Mouse (Mus musculus) intestine, postnatal 0 days (tissue): Measurements from ENCODE around the gene Adgrf1. TPM values are rescaled to one million over a fixed set of nuclear protein-coding genes. Genes with fewer than 3 reads are reported as not detected.
"Not testable (repeated sequence)": the region's sequence is repeated elsewhere in the genome, so short reads cannot be mapped to it uniquely, and the experiment has no call there.

ENCODE experiments used
- ATAC-seq: fragments of 200-750 bp; cut with Nextera tagmentation; 2 replicates; pipeline ENCODE4 v1.8.0; 2017; ENCODE audit warnings: mild to moderate bottlenecking, moderate TSS enrichment, moderate library complexity
- H3K27ac ChIP-seq: fragments of 300-500 bp; sonication (generic); 2 replicates; pipeline ENCODE4 v1.5.1; 2014; ENCODE audit warnings: mild to moderate bottlenecking, low read depth, low read length, moderate library complexity
- H3K27me3 ChIP-seq: fragments of 300-500 bp; sonication (generic); replicated peaks from 2 replicates; pipeline ENCODE4 v1.6.1; 2014; ENCODE audit warnings: low read length, mixed read lengths; ENCODE audit not compliant: control insufficient read depth, insufficient read depth
- H3K36me3 ChIP-seq: fragments of 300-500 bp; sonication (generic); 2 replicates; pipeline ENCODE4 v1.6.1; 2014; ENCODE audit warnings: mild to moderate bottlenecking, moderate library complexity; ENCODE audit not compliant: control insufficient read depth, insufficient read depth
- H3K4me1 ChIP-seq: fragments of 300-500 bp; sonication (generic); replicated peaks from 2 replicates; pipeline ENCODE4 v1.6.1; 2014; ENCODE audit warnings: antibody characterized with exemption, low read length, mixed read lengths; ENCODE audit not compliant: control insufficient read depth, insufficient read depth
- H3K4me2 ChIP-seq: fragments of 300-500 bp; sonication (generic); replicated peaks from 2 replicates; pipeline ENCODE4 v1.6.1; 2014; ENCODE audit warnings: low read depth, mild to moderate bottlenecking, moderate library complexity
- H3K4me3 ChIP-seq: fragments of 300-500 bp; sonication (generic); 2 replicates; pipeline ENCODE4 v1.5.1; 2014; ENCODE audit warnings: low read depth, low read length
- H3K9ac ChIP-seq: fragments of 300-500 bp; sonication (generic); 2 replicates; pipeline ENCODE4 v1.6.1; 2014; ENCODE audit warnings: mild to moderate bottlenecking, low read depth, low read length
- H3K9me3 ChIP-seq: fragments of 300-500 bp; sonication (generic); 2 replicates; pipeline ENCODE4 v1.6.1; 2016; ENCODE audit warnings: mixed run types; ENCODE audit not compliant: control insufficient read depth
- CTCF ChIP-seq: sonication (generic); IDR thresholded peaks from 2 replicates; pipeline ENCODE4 v1.5.1; 2016; ENCODE audit warnings: low read depth, mild to moderate bottlenecking, control low read depth, antibody characterized with exemption, moderate library complexity
- WGBS: fragments of 180-500 bp; shearing (Covaris S2); extraction: QIAGEN DNeasy Blood & Tissue Kit; methylation state at CpG from one replicate; pipeline ENCODE4 v1.1.7; 2014; 5-methylcytosine and 5-hydroxymethylcytosine counted together
- polyA plus RNA-seq: library from polyadenylated mRNA; unstranded; fragments of >200 nt; fragmentation: Nextera tagmentation; extraction: Ambion mirVana; gene quantifications from 2 replicates; pipeline ENCODE4 v1.2.1, GENCODE M21; 2015

The Adgrf1 gene
- polyA plus RNA-seq, 1 experiment from 2014 or later = 0.38 TPM

- no peak for TF ChIP-seq CTCF
- Histone ChIP-seq H3K36me3 (no peaks in the 10 kb centered on the region), H3K4me3 (no peak overlapping the region), H3K27ac (no peak overlapping the region), H3K9ac (no peak overlapping the region), H3K4me2 (no peak overlapping the region), H3K27me3 (no peaks in the 10 kb centered on the region), H3K4me1 (no peaks in the 10 kb centered on the region), H3K9me3 (no peaks in the 10 kb centered on the region)
- ATAC-seq = no peak; the same call in 1 of the 2 replicates
- WGBS = 61% methylated on average over 6 of the region's 6 CpGs
Observed at GRCm38 (mm10) chr17:43327810-43328209, 57.7 kb downstream of the Adgrf1 start.

- H3K4me2 ChIP-seq = no peak overlapping the region
- TF ChIP-seq CTCF = no peak
- H3K9ac ChIP-seq = no peak overlapping the region
- 72% methylated on average over 4 of the region's 4 CpGs for WGBS
- no peak for ATAC-seq
- H3K4me1 ChIP-seq = no peaks in the 10 kb centered on the region
- H3K4me3 ChIP-seq = no peak overlapping the region
- H3K27me3 ChIP-seq = no peaks in the 10 kb centered on the region
- H3K9me3 ChIP-seq = no peaks in the 10 kb centered on the region
- no peak overlapping the region for H3K27ac ChIP-seq
- no peaks in the 10 kb centered on the region for H3K36me3 ChIP-seq
Observed at GRCm38 (mm10) chr17:43329216-43329615, 59.1 kb downstream of the Adgrf1 start.

- Histone ChIP-seq H3K4me1 (no peaks in the 10 kb centered on the region), H3K36me3 (no peaks in the 10 kb centered on the region), H3K4me3 (no peak overlapping the region), H3K27ac (no peak overlapping the region), H3K9me3 (no peaks in the 10 kb centered on the region), H3K4me2 (no peak overlapping the region), H3K9ac (no peak overlapping the region), H3K27me3 (no peaks in the 10 kb centered on the region)
- WGBS = 71% methylated on average over 7 of the region's 7 CpGs
- ATAC-seq = no peak
- TF ChIP-seq CTCF = no peak
Observed at GRCm38 (mm10) chr17:43329761-43330183, 59.6 kb downstream of the Adgrf1 start.

GRCm38 (mm10) chr17:43332686-43333085, 62.6 kb downstream of the Adgrf1 start:
- H3K4me1 ChIP-seq = no peaks in the 10 kb centered on the region
- no peak for TF ChIP-seq CTCF
- WGBS = 36% methylated on average over 5 of the region's 5 CpGs
- no peak overlapping the region for H3K9ac ChIP-seq
- no peak overlapping the region for H3K4me2 ChIP-seq
- H3K36me3 ChIP-seq = no peaks in the 10 kb centered on the region
- no peak overlapping the region for H3K4me3 ChIP-seq
- H3K27me3 ChIP-seq = no peaks in the 10 kb centered on the region
- ATAC-seq = no peak
- H3K27ac ChIP-seq = no peak overlapping the region
- no peaks in the 10 kb centered on the region for H3K9me3 ChIP-seq

GRCm38 (mm10) chr17:43334074-43334473, 63.9 kb downstream of the Adgrf1 start:
- H3K27ac ChIP-seq = no peak overlapping the region

GRCm38 (mm10) chr17:43337643-43338042, 67.5 kb downstream of the Adgrf1 start:
- Histone ChIP-seq H3K4me3 (no peak overlapping the region), H3K36me3 (no peaks in the 10 kb centered on the region), H3K4me1 (no peaks in the 10 kb centered on the region), H3K27ac (no peak overlapping the region), H3K9ac (no peak overlapping the region), H3K27me3 (no peaks in the 10 kb centered on the region), H3K9me3 (no peaks in the 10 kb centered on the region), H3K4me2 (no peak overlapping the region)
- TF ChIP-seq CTCF = no peak
- WGBS = 78% methylated on average over 2 of the region's 2 CpGs
- ATAC-seq = no peak

More at GRCm38 (mm10) chr17:43334074-43334473, 63.9 kb downstream of the Adgrf1 start:
- H3K27me3 ChIP-seq = no peaks in the 10 kb centered on the region
- no peaks in the 10 kb centered on the region for H3K4me1 ChIP-seq
- no peak overlapping the region for H3K4me2 ChIP-seq
- no peaks in the 10 kb centered on the region for H3K9me3 ChIP-seq
- TF ChIP-seq CTCF = no peak
- H3K4me3 ChIP-seq = no peak overlapping the region
- WGBS = 20% methylated on average over 9 of the region's 9 CpGs
- ATAC-seq = peak; percentile 60
- H3K36me3 ChIP-seq = no peaks in the 10 kb centered on the region
- no peak overlapping the region for H3K9ac ChIP-seq

GRCm38 (mm10) chr17:43338279-43338678, 68.2 kb downstream of the Adgrf1 start:
- no peak for TF ChIP-seq CTCF
- Histone ChIP-seq H3K27me3 (no peaks in the 10 kb centered on the region), H3K36me3 (no peaks in the 10 kb centered on the region), H3K4me1 (no peaks in the 10 kb centered on the region), H3K9me3 (no peaks in the 10 kb centered on the region), H3K9ac (no peak overlapping the region), H3K4me3 (no peak overlapping the region), H3K27ac (no peak overlapping the region), H3K4me2 (no peak overlapping the region)
- WGBS = 83% methylated on average over 3 of the region's 3 CpGs
- ATAC-seq = no peak

- H3K27ac ChIP-seq, H3K4me3 ChIP-seq, ATAC-seq, H3K9ac ChIP-seq, H3K36me3 ChIP-seq, H3K9me3 ChIP-seq, H3K4me2 ChIP-seq, H3K4me1 ChIP-seq, H3K27me3 ChIP-seq: not testable (repeated sequence)
- 82% methylated on average over 2 of the region's 2 CpGs for WGBS
Observed at GRCm38 (mm10) chr17:43346499-43346898, 76.4 kb downstream of the Adgrf1 start.
